34 mouse cellular contexts compared by ENCODE assay signal in the genomic region with DNA sequence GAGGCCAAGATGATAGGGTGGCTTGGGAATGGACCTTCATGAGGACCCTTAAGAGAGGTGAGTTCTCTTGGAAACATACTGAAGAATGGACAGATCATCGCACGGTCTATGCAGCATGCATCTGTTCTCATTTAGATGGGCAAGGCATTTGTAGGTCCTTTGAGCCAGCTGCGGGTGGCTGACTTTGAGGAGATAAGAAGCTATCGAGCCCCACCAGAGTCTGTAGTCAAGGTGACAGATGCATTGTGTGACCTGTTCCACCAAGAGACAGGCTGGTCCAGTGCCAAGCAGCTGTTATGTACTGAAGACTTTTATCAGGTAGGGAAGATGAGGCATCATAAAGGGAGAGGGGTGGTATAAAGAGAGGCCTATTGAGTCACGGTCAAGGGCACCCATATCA. TPM values are rescaled to one million over a fixed set of nuclear protein-coding genes. Genes with fewer than 3 reads are reported as not detected.
A peak's percentile ranks its signal among the peaks of the same experiment; 100 is the strongest.
DNase-seq lines count a peak whose midpoint lies in the region; ATAC-seq and TF ChIP-seq lines count a peak whose summit lies in the region.
"Had no signal": no experiment of that assay in that cellular context is flagged by ENCODE, and none has a peak within 500 bp of the region (broad histone marks: within the 10 kb centered on the region; RNA-seq: fewer than 3 reads in every experiment).

No protein-coding gene starts in this region.

- no peaks in the 10 kb centered on the region for H3K9me3 ChIP-seq in liver, embryonic 11.5 days (ENCODE audit: control insufficient read depth, low read length)
- H3K9me3 ChIP-seq in liver, embryonic 13.5 days (replicated peaks) = no peaks in the 10 kb centered on the region
- H3K9me3 ChIP-seq: embryonic facial prominence, embryonic 10.5 days; embryonic facial prominence, embryonic 15.5 days; G1E; hindbrain, embryonic 13.5 days; limb, embryonic 13.5 days; neural tube, embryonic 12.5 days; stomach, embryonic 15.5 days had no signal

- H3K9ac ChIP-seq in liver, embryonic 11.5 days (ENCODE audit: low read depth, low read length) = no peak overlapping the region
- H3K9ac ChIP-seq in liver, embryonic 13.5 days = no peak overlapping the region
- H3K9ac ChIP-seq: embryonic facial prominence, embryonic 15.5 days; hindbrain, embryonic 13.5 days; limb, embryonic 13.5 days; neural tube, embryonic 12.5 days; stomach, embryonic 15.5 days had no signal

- WGBS in liver, embryonic 11.5 days = 75% methylated on average over 5 of the region's 5 CpGs
- WGBS in liver, embryonic 13.5 days (ENCODE audit: insufficient replicate concordance) = 62% methylated on average over 5 of the region's 5 CpGs

- H3K27me3 ChIP-seq in liver, embryonic 11.5 days (replicated peaks; ENCODE audit: control insufficient read depth, insufficient read depth, low read length) = no peaks in the 10 kb centered on the region
- no peaks in the 10 kb centered on the region for H3K27me3 ChIP-seq in liver, embryonic 13.5 days
- H3K27me3 ChIP-seq: embryonic facial prominence, embryonic 15.5 days; hindbrain, embryonic 13.5 days; limb, embryonic 13.5 days; neural tube, embryonic 12.5 days; stomach, embryonic 15.5 days had no signal

- H3K4me3 ChIP-seq in liver, embryonic 11.5 days (ENCODE audit: low read depth, low read length) = no peak overlapping the region
- no peak overlapping the region for H3K4me3 ChIP-seq in liver, embryonic 13.5 days (replicated peaks)
- H3K4me3 ChIP-seq in layer of hippocampus, adult 2 months = no peak overlapping the region
- H3K4me3 ChIP-seq: embryonic facial prominence, embryonic 10.5 days; embryonic facial prominence, embryonic 15.5 days; hindbrain, embryonic 13.5 days; left cerebral cortex, adult 2 months; limb, embryonic 13.5 days; myocyte; neural tube, embryonic 12.5 days; stomach, embryonic 15.5 days had no signal

- no peaks in the 10 kb centered on the region for H3K36me3 ChIP-seq in liver, embryonic 11.5 days (ENCODE audit: control insufficient read depth, insufficient read depth, low read length)
- no peaks in the 10 kb centered on the region for H3K36me3 ChIP-seq in liver, embryonic 13.5 days
- H3K36me3 ChIP-seq: embryonic facial prominence, embryonic 10.5 days; embryonic facial prominence, embryonic 15.5 days; G1E; hindbrain, embryonic 13.5 days; limb, embryonic 13.5 days; neural tube, embryonic 12.5 days; stomach, embryonic 15.5 days had no signal

- DNase-seq in liver, embryonic 11.5 days (ENCODE audit: low spot score) = no peak
- DNase-seq in liver = no peak
- peak; percentile 34 for DNase-seq in c-Kit-positive CD71-positive TER-119-positive erythroid progenitor cells, embryonic 14.5 days (ENCODE audit: low spot score)
- DNase-seq in liver, embryonic 13.5 days = no peak
- DNase-seq in testis, postnatal 14 days (ENCODE audit: low spot score) = no peak
- no peak for DNase-seq in thymus, postnatal 0 days (ENCODE audit: low spot score)
- no peak for DNase-seq in layer of hippocampus, adult 2 months (ENCODE audit: low spot score in 2 of 2)
- DNase-seq: adrenal gland, postnatal 25 days; cerebellum, adult 9-10 months; cerebellum, postnatal 36 days; gastrocnemius, postnatal 25 days; heart, adult 18-20 months; heart, postnatal 4 days; kidney, adult 8-10 months; lung, adult 2 months; lung, postnatal 10 days; right cerebral cortex, adult 18-20 months; thymus, postnatal 25 days had no signal

- H3K27ac ChIP-seq in liver, embryonic 11.5 days (ENCODE audit: low read depth, low read length) = no peak overlapping the region
- no peak overlapping the region for H3K27ac ChIP-seq in liver, embryonic 13.5 days
- H3K27ac ChIP-seq in layer of hippocampus, adult 2 months = no peak overlapping the region
- H3K27ac ChIP-seq: embryonic facial prominence, embryonic 10.5 days; embryonic facial prominence, embryonic 15.5 days; hindbrain, embryonic 13.5 days; kidney, postnatal 0 days; left cerebral cortex, adult 2 months; limb, embryonic 13.5 days; macrophage; neural tube, embryonic 12.5 days; stomach, embryonic 15.5 days had no signal

- H3K4me2 ChIP-seq in liver, embryonic 11.5 days = no peak overlapping the region
- no peak overlapping the region for H3K4me2 ChIP-seq in liver, embryonic 13.5 days
- H3K4me2 ChIP-seq: embryonic facial prominence, embryonic 15.5 days; heart, embryonic 11.5 days; hindbrain, embryonic 13.5 days; limb, embryonic 13.5 days; midbrain, embryonic 11.5 days; neural tube, embryonic 12.5 days; stomach, embryonic 15.5 days had no signal

- no peaks in the 10 kb centered on the region for H3K4me1 ChIP-seq in liver, embryonic 11.5 days (replicated peaks; ENCODE audit: control insufficient read depth, insufficient read depth, low read length)
- no peaks in the 10 kb centered on the region for H3K4me1 ChIP-seq in liver, embryonic 13.5 days (replicated peaks)
- H3K4me1 ChIP-seq: embryonic facial prominence, embryonic 10.5 days; embryonic facial prominence, embryonic 15.5 days; hindbrain, embryonic 13.5 days; limb, embryonic 13.5 days; neural tube, embryonic 12.5 days; stomach, embryonic 15.5 days had no signal

- ATAC-seq in liver, embryonic 11.5 days (replicated peaks; ENCODE audit: low FRiP score) = peak; percentile 69
- peak; percentile 87 for ATAC-seq in liver, embryonic 13.5 days (ENCODE audit: low read depth)
- peak; percentile 51 for ATAC-seq in megakaryocyte, adult 5-6 weeks (ENCODE audit: poor library complexity, severe bottlenecking)
- ATAC-seq: forebrain, embryonic 14.5 days; intestine, embryonic 16.5 days had no signal

- TF ChIP-seq CTCF in layer of hippocampus, adult 2 months (conservative IDR thresholded peaks at IDR 0.05) = no peak

RNA-seq across cellular contexts. Expression of gene Ilk, which starts 27.7 kb away (rescaled TPM):
- polyA plus RNA-seq in liver, embryonic 11.5 days (2014; fragmentation: Nextera tagmentation; extraction: Ambion mirVana) = 221 and 231 TPM in 2 replicates
- 125 and 138 TPM in 2 replicates for polyA plus RNA-seq in liver, embryonic 13.5 days (2015; fragmentation: Nextera tagmentation; extraction: Ambion mirVana)
- 259 and 268 TPM in 2 replicates for total RNA-seq in megakaryocyte, adult 5-6 weeks (2015)
- total RNA-seq in megakaryocyte, adult 5-6 weeks (2017) = 180 and 183 TPM in 2 replicates
- polyA plus RNA-seq in thymus, postnatal 0 days (2015; fragmentation: Nextera tagmentation; extraction: Ambion mirVana) = 206 and 210 TPM in 2 replicates
- total RNA-seq in layer of hippocampus, adult 2 months (2021) = 10 to 100 TPM; 79.7 to 83.2 TPM

RNA-seq across cellular contexts. Expression of gene Rrp8, which starts 28.5 kb away (rescaled TPM):
- polyA plus RNA-seq in liver, embryonic 11.5 days (2014; fragmentation: Nextera tagmentation; extraction: Ambion mirVana) = 42.3 and 52.3 TPM in 2 replicates
- 25.2 and 27.4 TPM in 2 replicates for polyA plus RNA-seq in liver, embryonic 13.5 days (2015; fragmentation: Nextera tagmentation; extraction: Ambion mirVana)
- total RNA-seq in megakaryocyte, adult 5-6 weeks (2015) = 12.3 and 15.8 TPM in 2 replicates
- total RNA-seq in megakaryocyte, adult 5-6 weeks (2017) = 17.4 and 21.0 TPM in 2 replicates
- polyA plus RNA-seq in thymus, postnatal 0 days (2015; fragmentation: Nextera tagmentation; extraction: Ambion mirVana) = 38.6 and 45.8 TPM in 2 replicates
- 10 to 100 TPM in 1 of 2 experiments, 1 to 10 TPM in 1; 8.9 to 14.3 TPM for total RNA-seq in layer of hippocampus, adult 2 months (2021)

RNA-seq across cellular contexts. Expression of gene Taf10, which starts 35.4 kb away (rescaled TPM):
- 229 and 244 TPM in 2 replicates for polyA plus RNA-seq in liver, embryonic 11.5 days (2014; fragmentation: Nextera tagmentation; extraction: Ambion mirVana)
- polyA plus RNA-seq in liver, embryonic 13.5 days (2015; fragmentation: Nextera tagmentation; extraction: Ambion mirVana) = 130 and 158 TPM in 2 replicates
- 259 and 284 TPM in 2 replicates for total RNA-seq in megakaryocyte, adult 5-6 weeks (2015)
- 129 and 148 TPM in 2 replicates for total RNA-seq in megakaryocyte, adult 5-6 weeks (2017)
- polyA plus RNA-seq in thymus, postnatal 0 days (2015; fragmentation: Nextera tagmentation; extraction: Ambion mirVana) = 206 and 214 TPM in 2 replicates
- total RNA-seq in layer of hippocampus, adult 2 months (2021) = 100 to 1,000 TPM; 112 to 120 TPM

RNA-seq across cellular contexts. Expression of gene Tpp1, which starts 43.3 kb away (rescaled TPM):
- 77.3 and 80.0 TPM in 2 replicates for polyA plus RNA-seq in liver, embryonic 11.5 days (2014; fragmentation: Nextera tagmentation; extraction: Ambion mirVana)
- 51.2 and 63.6 TPM in 2 replicates for polyA plus RNA-seq in liver, embryonic 13.5 days (2015; fragmentation: Nextera tagmentation; extraction: Ambion mirVana)
- total RNA-seq in megakaryocyte, adult 5-6 weeks (2015) = 69.7 and 71.5 TPM in 2 replicates
- total RNA-seq in megakaryocyte, adult 5-6 weeks (2017) = 21.7 and 29.0 TPM in 2 replicates
- 51.8 and 57.2 TPM in 2 replicates for polyA plus RNA-seq in thymus, postnatal 0 days (2015; fragmentation: Nextera tagmentation; extraction: Ambion mirVana)
- total RNA-seq in layer of hippocampus, adult 2 months (2021) = 10 to 100 TPM; 73.2 to 73.4 TPM

RNA-seq across cellular contexts. Expression of gene Dnhd1, which starts 58.1 kb away (rescaled TPM):
- 0.30 and 0.61 TPM in 2 replicates for polyA plus RNA-seq in liver, embryonic 11.5 days (2014; fragmentation: Nextera tagmentation; extraction: Ambion mirVana)
- 0.06 and 0.12 TPM in 2 replicates for polyA plus RNA-seq in liver, embryonic 13.5 days (2015; fragmentation: Nextera tagmentation; extraction: Ambion mirVana)
- 1.8 and 4.7 TPM in 2 replicates for total RNA-seq in megakaryocyte, adult 5-6 weeks (2015)
- 0.95 and 2.7 TPM in 2 replicates for total RNA-seq in megakaryocyte, adult 5-6 weeks (2017)
- 0.37 and 0.61 TPM in 2 replicates for polyA plus RNA-seq in thymus, postnatal 0 days (2015; fragmentation: Nextera tagmentation; extraction: Ambion mirVana)
- total RNA-seq in layer of hippocampus, adult 2 months (2021) = 1 to 10 TPM; 6.9 to 8.5 TPM
